Mouse (Mus musculus) limb, embryonic 11.5 days (tissue): ENCODE measurements around the gene Anxa3. TPM values are rescaled to one million over a fixed set of nuclear protein-coding genes. Genes with fewer than 3 reads are reported as not detected.

Source experiments
- ATAC-seq: fragments of 200-750 bp; cut with Nextera tagmentation; 2 replicates; pipeline ENCODE4 v1.8.0; 2017; ENCODE audit warnings: low read depth; ENCODE audit not compliant: insufficient number of reproducible peaks, low FRiP score, low TSS enrichment
- DNase-seq: peaks from one replicate; pipeline ENCODE4 v3.0.0-alpha.2; 2015; ENCODE audit warnings: low spot score
- H3K27ac ChIP-seq: fragments of 300-500 bp; sonication (generic); replicated peaks from 2 replicates; pipeline ENCODE4 v1.5.1; 2014; ENCODE audit warnings: low read depth, mild to moderate bottlenecking, low read length
- H3K27me3 ChIP-seq: fragments of 300-500 bp; sonication (generic); 2 replicates; pipeline ENCODE4 v1.6.1; 2014; ENCODE audit warnings: mild to moderate bottlenecking, low read length, mixed read lengths; ENCODE audit not compliant: control insufficient read depth, insufficient read depth
- H3K36me3 ChIP-seq: fragments of 300-500 bp; sonication (generic); 2 replicates; pipeline ENCODE4 v1.6.1; 2014; ENCODE audit warnings: mild to moderate bottlenecking, low read length, moderate library complexity, mixed read lengths; ENCODE audit not compliant: control insufficient read depth, insufficient read depth
- H3K4me1 ChIP-seq: fragments of 300-500 bp; sonication (generic); 2 replicates; pipeline ENCODE4 v1.6.1; 2014; ENCODE audit warnings: low read length, mixed read lengths; ENCODE audit not compliant: control insufficient read depth, insufficient read depth
- H3K4me2 ChIP-seq: fragments of 300-500 bp; sonication (generic); 2 replicates; pipeline ENCODE4 v1.6.1; 2014; ENCODE audit warnings: low read depth, mild to moderate bottlenecking, moderate library complexity; ENCODE audit not compliant: severe bottlenecking
- H3K4me3 ChIP-seq: fragments of 300-500 bp; sonication (generic); 2 replicates; pipeline ENCODE4 v1.5.1; 2014; ENCODE audit warnings: low read depth, low read length
- H3K9ac ChIP-seq: fragments of 300-500 bp; sonication (generic); 2 replicates; pipeline ENCODE4 v1.6.1; 2014; ENCODE audit warnings: mild to moderate bottlenecking, low read length
- H3K9me3 ChIP-seq: fragments of 300-500 bp; sonication (generic); 2 replicates; pipeline ENCODE4 v1.6.1; 2016; ENCODE audit warnings: low read length; ENCODE audit not compliant: control insufficient read depth
- WGBS: fragments of 180-500 bp; shearing (Covaris S2); extraction: QIAGEN DNeasy Blood & Tissue Kit; methylation state at CpG from one replicate; pipeline ENCODE4 v1.1.7; 2014; 5-methylcytosine and 5-hydroxymethylcytosine counted together
- polyA plus RNA-seq: library from polyadenylated mRNA; unstranded; fragments of >200 nt; fragmentation: Nextera tagmentation; extraction: Ambion mirVana; gene quantifications from 2 replicates; pipeline ENCODE4 v1.2.1, GENCODE M21; 2014

Anxa3 gene
- polyA plus RNA-seq, 1 experiment from 2014 or later: 17.1 TPM

- no peak overlapping the region for H3K4me3 ChIP-seq
- H3K4me1 ChIP-seq: no peaks in the 10 kb centered on the region
- 76% methylated on average over 1 of the region's 1 CpGs for WGBS
- no peak overlapping the region for H3K9ac ChIP-seq
- DNase-seq (no peak), ATAC-seq (no peak)
- H3K27ac ChIP-seq: no peak overlapping the region
- H3K4me2 ChIP-seq: no peak overlapping the region
- H3K27me3 ChIP-seq: no peaks in the 10 kb centered on the region
- H3K9me3 ChIP-seq: no peaks in the 10 kb centered on the region
- no peaks in the 10 kb centered on the region for H3K36me3 ChIP-seq
These were observed 66.8 kb downstream of the Anxa3 start for GRCm38 (mm10) chr5:96859938-96860337.

- no peaks in the 10 kb centered on the region for H3K27me3 ChIP-seq
- H3K4me2 ChIP-seq: no peak overlapping the region
- no peak overlapping the region for H3K9ac ChIP-seq
- H3K4me1 ChIP-seq: no peaks in the 10 kb centered on the region
- no peaks in the 10 kb centered on the region for H3K9me3 ChIP-seq
- no peak for ATAC-seq
- no peaks in the 10 kb centered on the region for H3K36me3 ChIP-seq
- H3K27ac ChIP-seq: no peak overlapping the region
- 82% methylated on average over 4 of the region's 4 CpGs for WGBS
- no peak for DNase-seq
- no peak overlapping the region for H3K4me3 ChIP-seq
These were observed 74.0 kb downstream of the Anxa3 start for GRCm38 (mm10) chr5:96867171-96867570.

DNA sequence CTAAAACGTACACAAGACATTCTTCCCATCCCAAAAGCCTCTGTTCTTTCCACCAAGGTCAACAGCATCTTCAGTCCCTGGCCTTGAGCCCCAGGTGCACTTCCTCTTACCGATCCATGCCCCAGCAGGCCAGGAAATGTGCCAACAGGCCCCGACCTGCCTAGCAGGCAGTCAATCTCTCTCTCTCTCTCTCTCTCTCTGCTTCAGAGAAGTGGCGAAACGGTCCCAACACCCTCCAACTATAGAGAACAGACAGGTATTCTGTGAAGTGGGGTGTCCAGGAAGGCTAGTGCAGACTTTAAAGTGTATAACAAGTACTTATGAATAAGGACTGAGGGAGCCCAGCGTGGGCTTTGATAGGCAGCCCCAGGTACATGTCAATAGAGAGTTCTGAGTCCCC lies 75.8 kb downstream of the Anxa3 start:
- peak; percentile 32 for DNase-seq
- no peak overlapping the region for H3K4me2 ChIP-seq
- no peaks in the 10 kb centered on the region for H3K4me1 ChIP-seq
- 68% methylated on average over 6 of the region's 6 CpGs for WGBS
- H3K9ac ChIP-seq: no peak overlapping the region
- no peak overlapping the region for H3K4me3 ChIP-seq
- no peak overlapping the region for H3K27ac ChIP-seq
- no peaks in the 10 kb centered on the region for H3K27me3 ChIP-seq
- ATAC-seq: no peak
- no peaks in the 10 kb centered on the region for H3K9me3 ChIP-seq
- no peaks in the 10 kb centered on the region for H3K36me3 ChIP-seq

- Histone ChIP-seq H3K9ac (no peak overlapping the region), H3K4me3 (no peak overlapping the region), H3K4me1 (no peaks in the 10 kb centered on the region), H3K4me2 (no peak overlapping the region), H3K36me3 (no peaks in the 10 kb centered on the region), H3K27ac (no peak overlapping the region), H3K9me3 (no peaks in the 10 kb centered on the region), H3K27me3 (no peaks in the 10 kb centered on the region)
- ATAC-seq (no peak), DNase-seq (no peak)
- WGBS: 84% methylated on average over 12 of the region's 12 CpGs
These were observed 77.9 kb downstream of the Anxa3 start for GRCm38 (mm10) chr5:96870996-96871395.

- Histone ChIP-seq H3K4me2 (no peak overlapping the region), H3K4me1 (no peaks in the 10 kb centered on the region), H3K36me3 (no peaks in the 10 kb centered on the region; the same call in 1 of the 2 replicates), H3K9ac (no peak overlapping the region), H3K9me3 (no peaks in the 10 kb centered on the region), H3K4me3 (no peak overlapping the region), H3K27me3 (no peaks in the 10 kb centered on the region), H3K27ac (no peak overlapping the region)
- no peak for ATAC-seq
- DNase-seq: peak; percentile 57
- WGBS: 97% methylated on average over 1 of the region's 1 CpGs
These were observed 85.0 kb downstream of the Anxa3 start for GRCm38 (mm10) chr5:96878178-96878577.

GRCm38 (mm10) chr5:96878851-96879540 lies 85.9 kb downstream of the Anxa3 start:
- Histone ChIP-seq H3K4me3 (no peak overlapping the region), H3K4me1 (no peaks in the 10 kb centered on the region), H3K9me3 (no peaks in the 10 kb centered on the region), H3K36me3 (no peaks in the 10 kb centered on the region; the same call in 1 of the 2 replicates), H3K4me2 (no peak overlapping the region), H3K27me3 (no peaks in the 10 kb centered on the region), H3K9ac (no peak overlapping the region), H3K27ac (no peak overlapping the region)
- DNase-seq (no peak), ATAC-seq (no peak)
- WGBS: 93% methylated on average over 11 of the region's 11 CpGs

DNA sequence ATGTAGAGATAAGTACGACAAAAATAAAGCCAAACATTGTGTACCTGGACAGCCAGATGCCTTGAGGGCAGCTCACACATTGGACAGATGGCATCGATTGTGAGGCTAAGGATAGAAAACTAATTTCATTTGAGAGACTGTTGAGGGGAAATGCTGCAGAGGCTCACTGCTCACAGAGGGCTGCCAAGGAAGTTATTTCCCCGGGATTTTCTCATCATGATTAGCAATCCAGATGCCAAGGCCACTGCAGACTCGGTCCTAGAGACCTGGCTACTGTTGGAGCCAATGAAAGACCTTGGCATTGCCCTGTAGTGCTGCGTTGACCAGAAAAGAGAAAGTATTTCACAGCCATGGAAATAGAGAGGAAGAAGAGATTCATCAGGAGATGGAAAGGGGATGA lies 87.1 kb downstream of the Anxa3 start:
- WGBS: 68% methylated on average over 5 of the region's 5 CpGs
- no peak overlapping the region for H3K4me3 ChIP-seq
- H3K9ac ChIP-seq: no peak overlapping the region
- no peaks in the 10 kb centered on the region; the same call in 1 of the 2 replicates for H3K36me3 ChIP-seq
- no peaks in the 10 kb centered on the region for H3K27me3 ChIP-seq
- no peaks in the 10 kb centered on the region for H3K9me3 ChIP-seq
- H3K27ac ChIP-seq: no peak overlapping the region
- no peak for ATAC-seq
- DNase-seq: no peak
- H3K4me2 ChIP-seq: no peak overlapping the region
- no peaks in the 10 kb centered on the region for H3K4me1 ChIP-seq

- no peak for DNase-seq
- Histone ChIP-seq H3K9me3 (no peaks in the 10 kb centered on the region), H3K4me1 (no peaks in the 10 kb centered on the region), H3K36me3 (no peaks in the 10 kb centered on the region; the same call in 1 of the 2 replicates), H3K9ac (no peak overlapping the region), H3K4me2 (no peak overlapping the region), H3K4me3 (no peak overlapping the region), H3K27me3 (no peaks in the 10 kb centered on the region), H3K27ac (no peak overlapping the region)
- WGBS: 65% methylated on average over 3 of the region's 3 CpGs
- ATAC-seq: no peak
These were observed 88.0 kb downstream of the Anxa3 start for GRCm38 (mm10) chr5:96881118-96881517.

DNA sequence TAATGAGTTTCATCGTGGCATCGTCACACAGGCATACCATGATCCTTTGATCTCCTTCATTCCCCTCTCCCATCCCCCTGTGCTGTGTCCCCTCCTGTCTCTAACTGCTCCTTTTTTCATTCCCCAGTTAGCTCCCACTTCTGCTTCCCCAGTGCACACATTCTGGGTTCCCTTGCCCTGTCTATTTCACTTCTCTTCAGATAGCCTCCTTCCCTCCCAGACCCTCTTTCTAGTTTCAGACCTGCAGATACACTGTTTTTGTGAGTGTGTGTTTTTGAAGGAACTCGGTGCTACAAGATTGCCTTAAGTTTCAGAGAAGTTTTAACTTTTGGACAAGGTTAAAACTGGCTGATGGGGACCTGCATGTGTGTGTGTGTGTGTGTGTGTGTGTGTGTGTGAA lies 88.5 kb downstream of the Anxa3 start:
- H3K9me3 ChIP-seq: no peaks in the 10 kb centered on the region
- H3K36me3 ChIP-seq: no peaks in the 10 kb centered on the region; the same call in 1 of the 2 replicates
- H3K4me1 ChIP-seq: no peaks in the 10 kb centered on the region
- no peak overlapping the region for H3K9ac ChIP-seq
- no peak for DNase-seq
- no peak overlapping the region for H3K4me3 ChIP-seq
- no peak overlapping the region for H3K4me2 ChIP-seq
- no peak for ATAC-seq
- H3K27me3 ChIP-seq: no peaks in the 10 kb centered on the region
- whole genome bisulfite sequencing: 71% methylated on average over 3 of the region's 3 CpGs
- H3K27ac ChIP-seq: no peak overlapping the region
